Mouse (Mus musculus): ENCODE measurements around the gene Ttc39b.
"Not testable (repeated sequence)": the region's sequence is repeated elsewhere in the genome, so short reads cannot be mapped to it uniquely, and the experiment has no call there.

The Ttc39b gene

GRCm38 (mm10) chr4:83274241-83274640, 49.8 kb downstream of the Ttc39b start:
- DNase-seq (ENCODE audit: extremely low read depth, low read depth): no peak

GRCm38 (mm10) chr4:83273616-83274050, 50.4 kb downstream of the Ttc39b start:
- peak; percentile 97 for DNase-seq (ENCODE audit: extremely low read depth, low read depth)

DNA sequence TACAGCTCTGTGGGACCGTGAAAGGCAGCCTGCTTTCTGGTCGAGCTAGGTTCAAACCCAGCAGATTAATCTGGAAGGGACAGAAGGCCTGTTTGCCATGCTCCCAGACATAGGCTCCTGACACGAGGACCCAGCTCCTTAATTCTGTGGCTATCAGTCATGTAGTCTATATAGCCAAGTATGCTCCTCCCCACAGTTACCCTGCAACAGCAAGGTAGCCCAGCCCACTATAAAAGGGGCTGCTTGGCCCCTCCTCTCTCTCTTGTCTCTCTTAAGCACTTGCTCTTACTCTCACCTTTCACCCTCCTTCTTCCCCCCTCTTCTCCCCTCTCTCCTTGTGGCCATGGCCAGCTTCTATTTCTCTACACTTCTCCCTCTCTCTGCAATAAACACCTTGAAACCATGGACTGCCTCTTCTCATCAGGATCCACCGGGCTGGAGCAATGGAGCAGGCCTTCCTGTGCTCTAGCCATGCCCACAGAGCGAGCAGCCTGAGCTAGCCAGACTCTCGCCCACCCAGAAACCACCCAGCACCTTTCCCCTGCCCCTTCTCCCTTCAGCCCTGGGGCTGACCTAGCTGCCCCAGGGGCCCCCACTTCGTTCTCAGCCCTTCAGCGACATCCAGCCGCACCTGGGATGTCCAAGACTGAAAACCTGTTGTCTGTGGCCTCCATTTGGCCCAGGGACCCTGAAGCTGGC, 51.0 kb downstream of the Ttc39b start:
- peak; percentile 71 for DNase-seq (ENCODE audit: extremely low read depth, low read depth)

GRCm38 (mm10) chr4:83270481-83270880, 53.6 kb downstream of the Ttc39b start:
- no peak for DNase-seq (ENCODE audit: extremely low read depth, low read depth)

- DNase-seq (ENCODE audit: extremely low read depth, low read depth): no peak
Measured at GRCm38 (mm10) chr4:83269614-83270013, 54.4 kb downstream of the Ttc39b start.

GRCm38 (mm10) chr4:83265926-83266692, 57.9 kb downstream of the Ttc39b start:
- DNase-seq (ENCODE audit: extremely low read depth, low read depth): no peak

GRCm38 (mm10) chr4:83264832-83265231, 59.2 kb downstream of the Ttc39b start:
- no peak for DNase-seq (ENCODE audit: extremely low read depth, low read depth)

DNA sequence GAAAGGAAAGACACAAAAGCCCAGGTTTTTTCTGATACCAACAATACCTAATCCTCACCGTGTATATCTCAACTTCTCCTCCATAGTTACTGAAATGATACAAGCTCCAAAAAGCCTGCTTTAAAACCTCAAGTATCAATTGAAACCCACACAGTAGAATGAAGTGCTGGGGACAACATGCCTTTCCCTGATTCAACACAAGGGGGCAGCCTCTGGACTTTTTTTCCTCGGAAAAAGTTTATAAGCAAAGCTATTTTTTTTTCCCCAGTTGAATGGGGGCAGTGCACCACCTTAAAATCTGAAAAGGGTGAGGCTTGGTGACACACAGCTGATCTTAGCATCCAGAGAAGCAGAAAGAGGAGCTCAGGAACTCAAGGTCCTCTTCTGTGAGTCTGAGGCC, 62.1 kb downstream of the Ttc39b start:
- no peak for DNase-seq (ENCODE audit: extremely low read depth, low read depth)

DNA sequence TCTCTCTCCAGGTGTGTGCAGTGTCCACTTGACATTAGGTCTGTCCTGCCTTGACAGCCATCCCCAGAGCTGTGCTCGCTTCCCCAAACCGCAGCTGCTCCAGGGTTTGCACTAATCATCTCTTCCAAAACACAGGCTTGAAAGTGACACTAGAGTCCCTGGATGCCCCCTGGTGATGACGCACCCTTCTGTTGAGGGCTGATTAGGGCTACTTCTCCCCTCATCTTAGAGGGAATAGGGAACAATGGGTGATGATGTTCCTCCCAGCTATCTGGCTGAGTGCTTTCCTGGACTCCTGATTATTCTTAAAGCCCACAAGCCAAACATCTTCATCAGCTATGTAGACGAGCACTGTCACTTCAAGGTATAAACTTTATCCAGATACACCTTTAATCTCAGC, 64.4 kb downstream of the Ttc39b start:
- peak; percentile 85 for DNase-seq (ENCODE audit: extremely low read depth, low read depth)

DNA sequence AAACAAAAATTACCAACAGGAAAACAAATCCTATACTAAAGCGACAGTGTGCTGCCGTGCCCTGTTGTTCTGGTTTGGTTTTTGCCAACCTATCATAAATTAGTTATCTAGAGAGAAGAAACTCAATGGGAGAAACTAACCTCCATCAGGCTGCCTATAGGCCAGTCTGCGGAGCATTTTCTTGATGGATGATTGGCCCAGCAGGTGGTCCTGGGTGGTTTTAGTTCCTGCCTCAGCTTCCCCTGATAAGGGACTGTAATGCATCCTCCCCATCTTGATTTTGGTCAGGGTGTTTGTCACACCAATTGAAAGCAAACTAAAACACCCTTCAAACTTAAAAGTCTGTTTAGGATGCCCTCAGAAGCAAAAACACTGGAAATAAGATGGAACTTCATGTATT, 65.8 kb downstream of the Ttc39b start:
- no peak for DNase-seq (ENCODE audit: extremely low read depth, low read depth)

- no peak for DNase-seq (ENCODE audit: extremely low read depth, low read depth)
Measured at GRCm38 (mm10) chr4:83257279-83258260, 66.5 kb downstream of the Ttc39b start.

DNA sequence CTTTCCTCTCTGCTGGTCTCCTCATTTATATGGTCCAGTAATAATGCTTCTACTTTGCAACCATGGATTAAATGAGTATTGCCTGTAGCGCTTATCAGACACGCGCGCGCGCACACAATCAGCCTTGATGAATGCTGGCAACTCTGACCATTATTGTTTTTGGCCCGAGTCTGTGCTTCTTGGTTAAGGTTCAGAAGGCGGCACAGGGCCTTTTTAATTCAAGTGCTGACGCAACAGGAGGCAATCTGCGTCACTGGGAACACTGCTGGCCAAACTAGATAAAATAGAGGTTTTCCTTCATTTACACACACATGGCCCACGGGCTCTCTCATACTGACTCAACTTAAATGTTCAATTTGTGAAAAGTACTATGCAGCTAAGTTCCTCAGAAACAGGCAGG, 67.3 kb downstream of the Ttc39b start:
- peak; percentile 95 for DNase-seq (ENCODE audit: extremely low read depth, low read depth)

GRCm38 (mm10) chr4:83254941-83255340, 69.1 kb downstream of the Ttc39b start:
- no peak for DNase-seq (ENCODE audit: extremely low read depth, low read depth)

DNA sequence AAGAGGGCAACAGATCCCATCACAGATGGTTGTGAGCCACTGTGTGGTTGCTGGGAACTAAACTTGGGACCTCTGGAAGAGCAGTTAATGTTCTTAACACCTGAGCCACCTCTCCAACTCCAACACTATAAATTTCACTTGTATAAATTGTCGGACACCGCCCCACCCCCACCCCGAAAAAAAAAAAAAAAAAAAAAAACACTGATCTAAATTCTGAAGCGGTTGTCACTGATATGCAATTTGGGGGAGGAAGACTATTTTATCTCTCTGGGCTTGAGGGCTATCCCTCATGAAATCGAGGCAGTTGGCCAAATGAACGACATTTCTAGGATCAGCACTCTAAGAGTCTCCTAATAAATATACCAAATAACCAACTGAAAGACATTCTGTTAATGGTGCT, 70.4 kb downstream of the Ttc39b start:
- DNase-seq (ENCODE audit: extremely low read depth, low read depth): no peak

GRCm38 (mm10) chr4:83243706-83244105, 80.3 kb downstream of the Ttc39b start:
- DNase-seq (ENCODE audit: extremely low read depth, low read depth): no peak

DNA sequence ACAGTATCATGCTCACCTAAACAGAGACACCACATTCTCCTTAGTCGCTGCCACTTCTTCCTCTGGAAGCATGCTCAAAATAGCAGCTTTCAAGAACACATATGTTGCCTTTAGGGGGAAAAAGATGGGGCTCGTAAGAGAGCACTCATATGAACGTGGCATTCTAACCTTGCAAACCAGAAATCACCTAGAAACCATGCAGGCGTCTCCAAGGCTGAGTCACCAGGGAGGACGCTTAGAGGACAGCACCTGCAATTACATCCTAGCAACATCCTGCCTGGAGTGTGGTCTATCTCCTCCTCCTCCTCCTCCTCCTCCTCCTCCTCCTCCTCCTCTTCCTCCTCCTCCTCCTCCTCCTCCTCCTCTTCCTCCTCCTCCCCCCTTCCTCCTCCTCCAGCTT, 82.4 kb downstream of the Ttc39b start:
- DNase-seq (ENCODE audit: extremely low read depth, low read depth): no peak

- DNase-seq (ENCODE audit: extremely low read depth, low read depth): no peak
Measured at GRCm38 (mm10) chr4:83237656-83238055, 86.4 kb downstream of the Ttc39b start.

DNA sequence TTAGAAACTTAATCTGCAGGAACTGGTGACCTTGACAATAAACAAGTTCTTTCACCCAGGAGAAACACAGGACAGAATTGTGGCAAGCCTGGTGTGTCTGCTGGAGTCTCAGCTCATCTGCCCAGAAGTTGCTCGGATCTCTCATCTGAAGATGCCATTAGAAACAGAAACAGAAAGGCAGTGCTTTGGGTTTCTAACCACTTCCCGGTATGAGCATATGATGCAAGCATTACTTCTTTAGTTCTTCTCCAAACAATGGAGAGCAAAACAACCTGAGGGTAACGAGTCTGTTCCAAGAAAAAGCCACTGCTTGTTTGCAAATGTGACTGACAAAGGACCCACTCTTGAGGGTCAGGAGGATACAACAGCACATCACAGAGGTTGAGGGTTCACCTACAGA, 88.8 kb downstream of the Ttc39b start:
- DNase-seq (ENCODE audit: extremely low read depth, low read depth): not testable (repeated sequence)

DNA sequence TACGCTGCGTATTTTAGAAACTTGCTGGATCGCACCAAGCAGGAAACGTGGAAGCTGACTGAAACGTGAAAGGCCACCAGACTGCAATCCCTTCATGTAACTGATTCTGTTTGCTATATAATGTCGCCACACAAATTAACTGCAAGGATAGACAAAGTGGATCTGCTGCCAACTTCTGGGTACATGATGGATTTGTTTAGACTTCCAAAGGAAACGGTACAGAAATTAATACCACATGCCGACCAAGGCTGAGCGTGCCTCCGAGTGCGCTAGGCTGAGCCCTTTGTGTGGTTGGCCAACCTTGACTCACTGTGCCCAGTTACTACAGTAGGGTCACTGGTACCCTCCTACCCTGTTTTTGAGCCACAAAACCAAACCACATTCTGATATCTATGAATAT, 89.3 kb downstream of the Ttc39b start:
- no peak for DNase-seq (ENCODE audit: extremely low read depth, low read depth)

DNA sequence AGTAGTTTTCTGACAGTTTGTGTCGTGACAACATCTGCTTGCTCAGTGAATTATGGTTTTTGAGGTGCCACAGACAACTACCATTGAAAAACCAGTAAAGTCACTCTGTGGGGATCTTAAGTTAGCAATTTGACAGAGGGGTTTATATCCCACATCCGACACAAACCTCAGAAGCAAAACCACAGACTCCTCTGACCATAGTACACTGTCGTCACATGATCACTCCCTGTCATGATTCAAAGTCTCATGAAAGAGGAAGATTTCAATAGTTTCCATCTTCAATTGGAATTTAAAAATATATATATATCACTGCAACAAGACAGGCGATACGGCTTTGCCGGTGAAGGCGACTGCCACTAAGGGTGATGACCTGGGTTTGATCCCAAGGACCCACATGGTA, 89.9 kb downstream of the Ttc39b start:
- no peak for DNase-seq (ENCODE audit: extremely low read depth, low read depth)
